Mouse (Mus musculus): ENCODE data around the gene Ciz1. TPM values are rescaled to one million over a fixed set of nuclear protein-coding genes. Genes with fewer than 3 reads are reported as not detected.

The Ciz1 gene
- polyA plus RNA-seq, 1 experiment from 2014 or later: 51.1 TPM

DNA sequence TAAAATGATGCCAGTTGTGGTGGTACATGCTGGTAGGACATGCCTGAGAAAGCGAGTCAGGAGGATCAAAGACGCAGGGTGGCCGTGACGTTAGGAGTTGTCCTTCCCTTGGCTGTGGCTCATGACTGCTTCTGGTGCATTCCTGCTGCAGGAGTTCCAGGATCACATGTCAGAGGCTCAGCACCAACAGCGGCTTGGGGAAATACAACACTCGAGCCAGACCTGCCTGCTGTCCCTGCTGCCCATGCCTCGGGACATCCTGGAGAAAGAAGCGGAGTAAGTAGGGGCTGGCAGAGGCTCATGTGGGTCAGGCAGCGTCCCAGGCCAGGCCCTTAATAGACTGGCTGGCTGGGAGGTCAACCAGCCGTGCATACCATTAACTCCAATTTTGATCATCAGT, 22.1 kb downstream of the Ciz1 start:
- H3K9me3 ChIP-seq: no peaks in the 10 kb centered on the region
- no peak overlapping the region for H3K27ac ChIP-seq (replicated peaks)
- no peak for ATAC-seq (ENCODE audit: low read depth)
- H3K4me2 ChIP-seq: no peak overlapping the region
- H3K4me1 ChIP-seq (replicated peaks): no peaks in the 10 kb centered on the region
- no peak overlapping the region for H3K9ac ChIP-seq
- 95% methylated on average over 10 of the region's 10 CpGs for WGBS
- peaks cover 97% of the 10 kb centered on the region for H3K36me3 ChIP-seq
- H3K4me3 ChIP-seq: no peak overlapping the region
- H3K27me3 ChIP-seq: no peaks in the 10 kb centered on the region

DNA sequence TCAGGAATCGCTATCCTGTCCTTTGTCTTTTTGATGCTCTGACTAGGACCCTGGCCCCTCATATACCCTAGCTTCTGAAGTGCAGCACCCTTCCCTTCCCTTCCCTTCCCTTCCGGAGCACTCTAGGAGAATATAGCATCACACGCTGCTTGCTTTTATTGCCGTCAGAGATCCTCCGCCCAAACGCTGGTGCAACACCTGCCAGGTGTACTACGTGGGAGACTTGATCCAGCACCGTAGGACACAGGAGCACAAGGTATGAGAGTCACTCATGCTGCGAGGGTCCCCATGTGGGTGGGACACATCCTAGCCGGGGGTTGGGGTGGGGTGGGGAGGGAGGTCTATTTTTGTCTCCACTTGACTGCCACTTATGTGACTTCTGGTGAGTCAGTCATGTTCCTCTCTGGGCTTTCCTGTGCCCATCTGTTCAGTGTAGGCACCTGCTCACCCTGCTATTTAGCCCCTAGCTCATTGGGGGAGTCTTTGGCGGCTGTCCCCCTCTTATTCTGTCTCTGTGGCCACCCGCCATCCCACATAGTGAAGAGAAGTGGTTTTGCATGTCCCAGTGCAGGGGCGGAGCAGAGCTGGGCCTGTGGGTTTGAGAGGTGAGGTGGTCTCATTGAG, 23.3 kb downstream of the Ciz1 start:
- Histone ChIP-seq H3K9me3 (no peaks in the 10 kb centered on the region), H3K4me1 (replicated peaks) (no peaks in the 10 kb centered on the region), H3K9ac (no peak overlapping the region), H3K4me2 (no peak overlapping the region), H3K36me3 (peaks cover 96% of the 10 kb centered on the region), H3K27me3 (no peaks in the 10 kb centered on the region), H3K27ac (replicated peaks) (no peak overlapping the region), H3K4me3 (no peak overlapping the region)
- WGBS: 89% methylated on average over 13 of the region's 13 CpGs
- ATAC-seq (ENCODE audit: low read depth): no peak

DNA sequence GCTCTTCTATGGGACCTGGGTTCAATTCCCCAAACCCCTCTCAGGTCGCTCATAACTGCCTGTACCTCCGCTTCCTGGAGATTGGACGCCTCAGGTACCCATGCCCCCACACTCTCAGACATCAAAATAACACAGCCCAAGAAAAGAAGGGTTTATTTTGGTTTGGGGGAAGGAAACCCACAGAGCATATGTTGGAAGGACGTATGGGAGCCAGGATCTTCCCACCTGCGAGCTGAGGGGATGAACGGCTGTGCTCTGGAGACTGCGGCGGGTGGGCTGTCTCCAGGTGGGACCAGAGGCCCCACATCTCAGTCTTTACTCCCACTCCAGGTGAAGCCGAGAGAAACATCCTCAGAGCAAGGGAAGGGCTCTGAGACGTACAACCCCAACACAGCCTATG, 24.8 kb downstream of the Ciz1 start:
- Histone ChIP-seq H3K9ac (no peak overlapping the region), H3K4me2 (no peak overlapping the region), H3K36me3 (peaks cover 81% of the 10 kb centered on the region), H3K27ac (replicated peaks) (no peak overlapping the region), H3K9me3 (no peaks in the 10 kb centered on the region), H3K4me3 (no peak overlapping the region), H3K27me3 (no peaks in the 10 kb centered on the region), H3K4me1 (replicated peaks) (peaks cover 8% of the 10 kb centered on the region)
- ATAC-seq (ENCODE audit: low read depth): no peak
- 91% methylated on average over 10 of the region's 10 CpGs for WGBS

GRCm38 (mm10) chr2:32380001-32380500, 27.9 kb downstream of the Ciz1 start:
- ATAC-seq (ENCODE audit: low read depth): no peak
- Histone ChIP-seq H3K27me3 (peaks cover 16% of the 10 kb centered on the region; the same call in 1 of the 2 replicates), H3K9ac (no peak overlapping the region), H3K4me2 (no peak overlapping the region), H3K9me3 (no peaks in the 10 kb centered on the region), H3K4me1 (replicated peaks) (peaks cover 8% of the 10 kb centered on the region), H3K36me3 (peaks cover 52% of the 10 kb centered on the region), H3K27ac (replicated peaks) (no peak overlapping the region), H3K4me3 (no peak overlapping the region)
- WGBS: 89% methylated on average over 7 of the region's 7 CpGs

- 2% methylated on average over 27 of the region's 27 CpGs for WGBS
- ATAC-seq (ENCODE audit: low read depth): peak; percentile 72
- Histone ChIP-seq H3K27me3 (peaks cover 16% of the 10 kb centered on the region; the same call in 1 of the 2 replicates), H3K9ac (peak overlapping the region; percentile 78), H3K27ac (replicated peaks) (peak overlapping the region; percentile 61), H3K4me3 (peak overlapping the region; percentile 63), H3K9me3 (no peaks in the 10 kb centered on the region), H3K4me1 (replicated peaks) (peaks cover 8% of the 10 kb centered on the region), H3K4me2 (peak overlapping the region; percentile 91), H3K36me3 (peaks cover 40% of the 10 kb centered on the region)
These were observed 29.1 kb downstream of the Ciz1 start for GRCm38 (mm10) chr2:32381141-32381774.

DNA sequence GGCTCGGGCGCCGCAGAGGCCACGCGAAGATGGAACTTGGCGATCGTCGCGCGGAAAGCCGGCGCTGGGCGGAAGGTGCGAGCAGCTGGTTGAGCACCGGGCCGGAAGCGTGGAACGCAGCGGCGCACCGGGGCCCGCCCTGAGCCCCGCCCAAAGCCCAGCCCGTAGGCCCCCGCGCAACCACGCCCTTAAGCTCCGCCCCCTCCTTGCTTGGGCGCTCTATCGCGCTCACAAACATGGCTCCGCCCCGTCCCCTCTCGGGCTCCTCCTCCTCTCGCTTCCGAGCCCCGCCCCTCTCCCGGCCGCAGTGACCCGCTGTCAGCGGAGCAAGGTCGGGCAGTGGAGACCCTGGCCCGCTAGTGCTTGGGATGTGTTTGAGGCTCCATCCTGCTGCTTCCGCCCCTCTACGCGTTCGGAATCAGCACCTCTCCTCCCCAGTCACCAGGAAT, 29.7 kb downstream of the Ciz1 start, which contains the start of gene 1110008P14Rik:
TSS of gene 1110008P14Rik (minus strand) at position 164 of the 449 bp plus-strand sequence.
- H3K9ac ChIP-seq: peak within 1 kb of the TSS; percentile 78
- H3K27me3 ChIP-seq: peaks cover 16% of the 10 kb centered on the region; the same call in 1 of the 2 replicates
- peak within 1 kb of the TSS; percentile 61 for H3K27ac ChIP-seq (replicated peaks)
- peaks cover 35% of the 10 kb centered on the region for H3K36me3 ChIP-seq
- WGBS: under 1% methylated on average over 45 of the region's 47 CpGs
- peak; percentile 84 for ATAC-seq (ENCODE audit: low read depth)
- H3K4me3 ChIP-seq: peak within 1 kb of the TSS; percentile 63
- H3K9me3 ChIP-seq: no peaks in the 10 kb centered on the region
- H3K4me2 ChIP-seq: peak within 1 kb of the TSS; percentile 91
- peaks cover 8% of the 10 kb centered on the region for H3K4me1 ChIP-seq (replicated peaks)

DNA sequence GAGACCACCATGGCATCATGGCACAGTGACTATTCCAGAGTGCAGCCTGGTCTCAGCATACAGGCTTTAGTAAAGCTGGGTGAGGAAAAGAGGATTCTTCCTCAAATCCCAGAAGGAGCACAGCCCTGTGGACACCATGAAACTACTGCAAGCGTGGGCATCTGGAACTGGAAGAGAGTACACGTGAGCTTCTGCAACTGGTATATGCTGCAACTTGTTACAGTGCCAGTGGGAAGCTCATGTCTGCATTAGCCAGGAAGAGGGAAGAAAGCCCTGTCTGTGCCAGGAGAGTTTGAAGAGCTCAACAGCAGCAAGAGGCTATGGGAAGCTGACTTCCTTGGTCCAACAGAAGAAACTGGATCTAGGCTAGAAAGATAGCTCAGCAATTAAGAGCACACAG, 30.6 kb downstream of the Ciz1 start:
- 81% methylated on average over 2 of the region's 2 CpGs for WGBS
- Histone ChIP-seq H3K9me3 (no peaks in the 10 kb centered on the region), H3K9ac (no peak overlapping the region), H3K4me2 (no peak overlapping the region), H3K4me1 (replicated peaks) (peaks cover 8% of the 10 kb centered on the region), H3K27me3 (peaks cover 16% of the 10 kb centered on the region; the same call in 1 of the 2 replicates), H3K4me3 (no peak overlapping the region), H3K36me3 (peaks cover 26% of the 10 kb centered on the region), H3K27ac (replicated peaks) (no peak overlapping the region)
- ATAC-seq (ENCODE audit: low read depth): no peak

DNA sequence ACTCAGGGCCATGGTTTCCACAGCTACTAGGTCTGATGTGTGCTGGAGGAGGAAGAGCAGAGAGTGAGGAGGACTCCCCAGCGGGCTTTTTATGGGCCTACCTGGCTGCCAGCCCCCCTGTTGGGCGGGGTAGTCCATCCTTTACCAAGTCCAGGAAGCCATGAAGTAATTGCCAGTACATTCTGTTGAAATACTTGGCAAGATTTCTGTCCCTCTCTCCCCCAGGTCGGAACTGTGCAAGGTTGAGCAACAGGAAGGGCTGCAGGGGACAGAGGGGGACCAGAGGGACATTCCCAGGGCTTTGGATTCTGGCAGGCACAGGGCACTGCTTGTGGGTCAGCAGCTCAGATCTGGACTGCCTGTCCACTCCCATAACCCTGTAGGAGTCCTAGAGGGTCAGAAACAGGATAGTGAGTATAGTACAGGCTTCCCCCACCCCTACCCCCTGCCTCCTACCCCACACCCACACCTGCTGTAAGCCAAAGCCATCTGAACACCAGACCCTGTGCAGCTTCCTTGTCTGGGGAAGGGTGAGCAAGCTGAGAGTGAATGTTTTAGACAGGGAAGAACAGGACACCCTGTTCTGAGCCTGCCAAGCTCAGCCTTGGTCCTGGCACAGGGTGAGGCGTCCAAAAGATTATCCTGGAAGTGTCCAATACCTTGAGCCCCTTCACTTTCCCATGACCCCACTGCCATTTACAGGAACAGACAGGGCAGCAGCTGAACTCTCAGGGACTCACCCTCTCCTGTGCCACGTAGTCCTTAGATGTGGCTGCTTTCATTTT, 35.8 kb downstream of the Ciz1 start, which contains the start of gene Lcn2:
TSS of gene Lcn2 (minus strand) at position 547 of the 785 bp plus-strand sequence.
- WGBS: 63% methylated on average over 5 of the region's 5 CpGs
- no peak within 1 kb of the TSS for H3K4me3 ChIP-seq

GRCm38 (mm10) chr2:32389157-32389556, 37.0 kb downstream of the Ciz1 start:
- no peak overlapping the region for H3K4me3 ChIP-seq
- no peaks in the 10 kb centered on the region for H3K4me1 ChIP-seq (replicated peaks)
- H3K9me3 ChIP-seq: no peaks in the 10 kb centered on the region
- no peak for ATAC-seq (ENCODE audit: low read depth)
- H3K27me3 ChIP-seq: no peaks in the 10 kb centered on the region
- no peak overlapping the region for H3K4me2 ChIP-seq
- H3K36me3 ChIP-seq: no peaks in the 10 kb centered on the region
- WGBS: 81% methylated on average over 2 of the region's 2 CpGs
- H3K27ac ChIP-seq (replicated peaks): no peak overlapping the region
- no peak overlapping the region for H3K9ac ChIP-seq

More for the DNA sequence above, 35.8 kb downstream of the Ciz1 start, which contains the start of gene Lcn2:
- Histone ChIP-seq H3K4me2 (no peak within 1 kb of the TSS), H3K4me1 (replicated peaks) (no peaks in the 10 kb centered on the region), H3K9me3 (no peaks in the 10 kb centered on the region), H3K36me3 (no peaks in the 10 kb centered on the region), H3K27me3 (peaks cover 9% of the 10 kb centered on the region; the same call in 1 of the 2 replicates), H3K27ac (replicated peaks) (no peak within 1 kb of the TSS), H3K9ac (peak within 1 kb of the TSS; percentile 13; the same call in 1 of the 2 replicates)
- no peak for ATAC-seq (ENCODE audit: low read depth)

- no peak overlapping the region for H3K4me2 ChIP-seq
- WGBS: 79% methylated on average over 8 of the region's 8 CpGs
- no peak overlapping the region for H3K27ac ChIP-seq (replicated peaks)
- H3K4me3 ChIP-seq: no peak overlapping the region
- H3K4me1 ChIP-seq (replicated peaks): peaks cover 5% of the 10 kb centered on the region
- no peak for ATAC-seq (ENCODE audit: low read depth)
- H3K9ac ChIP-seq: no peak overlapping the region
- H3K27me3 ChIP-seq: no peaks in the 10 kb centered on the region
- H3K9me3 ChIP-seq: no peaks in the 10 kb centered on the region
- H3K36me3 ChIP-seq: no peaks in the 10 kb centered on the region
These were observed 38.7 kb downstream of the Ciz1 start for GRCm38 (mm10) chr2:32390871-32391270.

GRCm38 (mm10) chr2:32392063-32392462, 39.9 kb downstream of the Ciz1 start:
- H3K4me3 ChIP-seq: no peak overlapping the region
- H3K4me1 ChIP-seq (replicated peaks): peaks cover 11% of the 10 kb centered on the region
- H3K27me3 ChIP-seq: no peaks in the 10 kb centered on the region
- no peaks in the 10 kb centered on the region for H3K9me3 ChIP-seq
- WGBS: 90% methylated on average over 5 of the region's 5 CpGs
- no peak overlapping the region for H3K4me2 ChIP-seq
- H3K36me3 ChIP-seq: no peaks in the 10 kb centered on the region
- no peak overlapping the region for H3K27ac ChIP-seq (replicated peaks)
- no peak overlapping the region for H3K9ac ChIP-seq
- no peak for ATAC-seq (ENCODE audit: low read depth)

DNA sequence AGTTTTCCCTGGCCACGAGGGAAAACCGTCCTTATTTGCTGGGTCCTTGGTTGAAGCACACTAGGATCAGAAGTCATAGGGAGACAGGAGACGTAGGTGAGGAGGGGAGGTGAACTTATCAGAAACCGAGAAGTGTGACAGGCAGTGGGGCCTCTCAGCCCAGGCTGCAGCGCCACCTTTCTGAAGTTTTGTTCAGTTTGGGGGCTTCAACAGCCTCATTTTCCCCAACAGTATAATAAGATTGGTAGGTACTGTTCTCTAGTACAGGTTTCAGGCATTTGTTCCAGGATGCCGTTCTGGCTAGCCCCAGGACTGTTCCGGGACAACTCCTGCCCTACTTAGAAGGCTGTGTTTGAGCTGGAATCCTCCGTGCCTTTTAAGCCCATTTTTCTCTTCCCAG, 42.8 kb downstream of the Ciz1 start:
- H3K9ac ChIP-seq: peak overlapping the region; percentile 93
- H3K4me2 ChIP-seq: peak overlapping the region; percentile 96
- peak overlapping the region; percentile 93 for H3K4me3 ChIP-seq
- H3K9me3 ChIP-seq: no peaks in the 10 kb centered on the region
- peaks cover 2% of the 10 kb centered on the region for H3K36me3 ChIP-seq
- WGBS: 7% methylated on average over 8 of the region's 8 CpGs
- H3K27me3 ChIP-seq: no peaks in the 10 kb centered on the region
- peaks cover 20% of the 10 kb centered on the region for H3K4me1 ChIP-seq (replicated peaks)
- peak overlapping the region; percentile 92 for H3K27ac ChIP-seq (replicated peaks)
- no peak for ATAC-seq (ENCODE audit: low read depth)
